Mouse (Mus musculus) hematopoietic stem cell, adult 5-6 weeks (primary cell): ENCODE results near the gene Ccdc58. TPM values are rescaled to one million over a fixed set of nuclear protein-coding genes. Genes with fewer than 3 reads are reported as not detected.

ENCODE experiments used
- ATAC-seq, 2 experiments: fragments of 125-278 bp in 1 of 2; replicated peaks in 1 of 2; 2 replicates each; pipeline ENCODE4 v1.8.0; 2016 to 2017; ENCODE audit warnings: inconsistent platforms in 2 of 2, mild to moderate bottlenecking in 2 of 2, moderate number of reproducible peaks in 2 of 2, low read depth in 1 of 2, moderate TSS enrichment in 1 of 2; ENCODE audit not compliant: low FRiP score in 2 of 2, poor library complexity in 2 of 2, severe bottlenecking in 2 of 2, insufficient read depth in 1 of 2, low TSS enrichment in 1 of 2
- total RNA-seq: library from RNA; stranded (forward); fragments of 172-1452, 232-1000 nt; gene quantifications from 2 replicates; pipeline ENCODE4 v1.2.3, GENCODE M21; 2017

Ccdc58 gene
- total RNA-seq, 1 experiment from 2014 or later = 59.4 TPM

GRCm38 (mm10) chr16:36138201-36138600 lies 66.7 kb downstream of the Ccdc58 start:
- ATAC-seq = no peak

Other genes with a start within 250 kb of the Ccdc58 start
- 36.6 and 38.7 TPM in 2 replicates for gene Parp14, start 200.1 kb upstream of the Ccdc58 start, total RNA-seq
- gene Parp9, start 133.2 kb upstream of the Ccdc58 start, total RNA-seq = 65.9 and 69.0 TPM in 2 replicates
- 63.4 and 70.0 TPM in 2 replicates for gene Dtx3l, start 132.5 kb upstream of the Ccdc58 start, total RNA-seq
- 43.1 and 60.8 TPM in 2 replicates for gene Kpna1, start 92.9 kb upstream of the Ccdc58 start, total RNA-seq
- gene Wdr5b, start 30.5 kb upstream of the Ccdc58 start, total RNA-seq = 12.8 and 15.5 TPM in 2 replicates
- gene Fam162a, start 91 bp upstream of the Ccdc58 start, total RNA-seq = 90.0 and 102 TPM in 2 replicates
- gene Csta1, start 59.6 kb downstream of the Ccdc58 start, total RNA-seq = not detected in 2 replicates
- 4.4 TPM in 1 of 2 replicates, not detected in the other for gene Stfa2l1, start 85.1 kb downstream of the Ccdc58 start, total RNA-seq
- gene Gm5483, start 112.5 kb downstream of the Ccdc58 start, total RNA-seq = 8.9 and 27.9 TPM in 2 replicates
- gene Gm5416, start 138.7 kb downstream of the Ccdc58 start, total RNA-seq = not detected in 2 replicates
- gene 2010005H15Rik, start 149.8 kb downstream of the Ccdc58 start, total RNA-seq = not detected in 2 replicates
- gene Stfa1, start 205.3 kb downstream of the Ccdc58 start, total RNA-seq = 0.55 and 4.7 TPM in 2 replicates